Mouse (Mus musculus): ENCODE data around the gene Cpsf4l. TPM values are rescaled to one million over a fixed set of nuclear protein-coding genes. Genes with fewer than 3 reads are reported as not detected.
A peak's percentile ranks its signal among the peaks of the same experiment; 100 is the strongest.

The Cpsf4l gene
- total RNA-seq, 2 experiments from 2014 or later: not detected

DNA sequence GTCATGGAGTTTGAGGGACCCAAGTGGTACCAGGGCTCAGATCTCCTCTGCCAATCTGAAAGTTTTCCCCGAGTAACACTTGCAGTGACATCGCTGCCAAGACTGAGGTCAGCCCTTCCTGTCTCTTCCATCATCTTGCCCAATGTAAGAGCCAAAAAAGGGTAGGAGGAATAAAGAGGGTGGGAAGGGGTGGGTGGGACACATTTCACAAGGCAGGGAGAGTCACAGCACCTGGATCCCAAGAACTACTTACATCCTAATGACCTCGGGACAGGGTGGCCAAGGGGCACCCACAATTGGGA, 27.7 kb upstream of the Cpsf4l start:
- DNase-seq: no peak
- intact Hi-C loops (cut with DNase I; ENCODE audit: low total_unique reads): no loop called here

DNA sequence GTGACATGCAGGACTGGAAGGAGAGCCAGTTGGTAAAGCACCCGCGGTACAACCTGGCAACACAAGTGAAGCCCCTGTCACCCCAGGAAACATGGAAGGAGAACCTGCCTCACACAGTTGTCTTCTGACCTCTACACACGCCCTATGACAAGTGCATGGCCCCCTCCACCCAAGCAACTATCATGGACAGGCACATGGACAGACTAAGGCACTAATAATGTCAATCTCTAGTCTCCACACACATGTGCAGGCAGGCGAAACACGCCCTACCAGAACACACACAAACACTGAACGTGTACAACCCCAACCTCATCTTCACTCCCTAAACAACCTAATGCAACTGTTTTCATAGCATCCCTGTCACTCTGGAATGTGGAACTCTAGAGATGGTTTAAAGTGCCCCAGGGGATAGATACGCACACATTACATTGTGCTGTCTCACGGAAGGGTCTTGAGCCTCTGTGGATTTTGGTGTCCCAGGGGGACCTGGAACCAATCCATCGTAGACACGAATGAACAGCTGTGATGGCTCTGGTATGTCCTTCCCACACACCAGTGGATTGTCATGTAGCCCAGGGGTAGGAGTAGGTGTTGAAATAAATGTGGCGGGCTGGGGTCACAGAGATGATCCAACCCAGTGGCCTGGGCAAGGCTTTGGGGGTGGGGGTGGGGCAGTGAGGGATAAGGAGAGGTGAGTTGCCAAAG, 27.2 kb upstream of the Cpsf4l start:
- DNase-seq: no peak
- intact Hi-C loops (cut with DNase I; ENCODE audit: low total_unique reads): no loop called here

DNA sequence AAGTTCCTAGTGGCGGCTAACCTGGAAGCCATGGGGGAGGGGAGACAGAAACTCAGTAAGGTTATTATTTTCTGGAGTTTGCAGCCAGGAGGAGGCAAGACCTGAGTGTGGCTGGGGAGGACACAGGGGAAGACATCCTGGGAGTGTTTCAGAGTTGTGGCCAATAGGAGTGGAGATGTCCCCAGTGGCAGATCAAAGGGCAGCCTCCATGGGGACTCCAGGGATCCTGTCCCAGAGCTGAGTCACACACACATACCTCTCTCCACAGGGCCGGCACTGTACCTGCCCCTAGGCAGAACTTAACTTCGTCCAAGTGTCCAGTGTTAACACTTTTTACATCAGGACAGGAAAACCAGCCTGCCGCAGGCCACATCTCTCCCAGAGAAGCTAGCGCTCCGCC, 25.3 kb upstream of the Cpsf4l start:
- intact Hi-C loops (cut with DNase I; ENCODE audit: low total_unique reads): no loop called here
- DNase-seq: no peak

DNA sequence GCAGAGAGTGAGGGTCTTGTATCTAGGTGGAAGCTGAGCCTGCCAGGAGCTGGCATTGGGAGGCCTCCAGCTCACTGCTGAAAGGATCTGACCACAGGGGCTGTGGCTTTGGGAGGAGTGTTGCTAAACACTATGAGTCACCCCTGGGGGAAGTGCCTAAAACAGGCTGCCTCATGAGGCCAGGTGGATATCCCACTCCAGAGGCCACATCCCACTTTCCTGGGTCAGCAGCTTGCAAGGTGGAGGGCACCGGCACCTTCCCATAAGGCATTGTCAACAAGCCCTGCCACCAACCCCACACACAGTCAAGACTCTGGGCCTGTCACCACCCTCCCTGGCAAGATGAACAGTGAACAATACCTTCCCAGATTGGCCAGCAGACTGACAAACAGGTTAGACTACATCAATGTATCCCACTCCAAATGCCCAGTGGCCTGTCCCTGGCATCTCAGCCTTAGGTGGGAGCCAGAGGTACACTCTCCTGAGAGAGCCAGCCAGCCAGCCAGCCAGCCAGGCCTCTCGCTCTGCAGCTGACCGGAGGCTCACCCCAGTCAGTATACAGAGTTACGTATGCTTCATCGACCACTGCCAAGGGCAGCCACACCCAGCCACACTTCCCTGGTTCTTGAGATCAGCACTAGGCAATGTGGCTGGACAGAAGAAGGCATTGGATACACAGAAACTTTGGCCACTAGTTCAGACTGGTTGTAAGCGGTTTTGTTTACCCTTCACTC, 24.0 kb upstream of the Cpsf4l start:
- DNase-seq: peak; percentile 37

DNA sequence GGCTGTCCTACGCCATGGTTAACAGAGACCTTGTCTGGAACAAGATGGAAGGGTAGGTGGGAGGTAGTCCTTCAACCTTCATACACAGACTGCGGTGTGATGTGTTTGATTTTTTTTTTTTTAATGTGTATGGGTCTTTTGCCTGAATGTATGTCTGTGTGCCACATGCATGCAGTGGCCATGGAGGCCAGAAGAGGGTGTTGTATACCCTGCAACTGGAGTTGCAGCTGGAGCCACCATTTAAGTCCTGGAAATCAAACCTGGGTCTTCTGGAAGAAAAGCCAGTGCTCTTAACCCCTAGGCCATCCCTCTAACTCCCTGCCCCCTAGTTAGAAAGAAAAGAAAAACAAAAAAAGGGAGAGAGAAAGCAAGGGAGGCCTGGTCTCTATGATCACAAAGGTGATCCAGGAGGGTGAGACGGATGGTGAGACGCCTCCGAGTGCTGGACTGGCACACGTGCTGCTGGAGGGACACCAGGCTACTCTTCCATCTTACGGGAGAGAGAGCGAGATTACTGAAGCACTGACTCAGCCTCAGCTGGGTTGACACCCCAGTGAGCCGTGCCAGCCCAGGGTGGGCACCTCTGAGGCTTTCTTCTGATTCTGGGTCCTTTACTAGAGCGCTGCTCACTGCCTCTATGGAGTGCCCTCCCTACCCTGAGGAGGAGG, 22.3 kb upstream of the Cpsf4l start:
- DNase-seq: no peak
- intact Hi-C loops (cut with DNase I; ENCODE audit: low total_unique reads): no loop called here

More for the DNA sequence above, 24.0 kb upstream of the Cpsf4l start:
- intact Hi-C loops (cut with DNase I; ENCODE audit: low total_unique reads): no loop called here

DNA sequence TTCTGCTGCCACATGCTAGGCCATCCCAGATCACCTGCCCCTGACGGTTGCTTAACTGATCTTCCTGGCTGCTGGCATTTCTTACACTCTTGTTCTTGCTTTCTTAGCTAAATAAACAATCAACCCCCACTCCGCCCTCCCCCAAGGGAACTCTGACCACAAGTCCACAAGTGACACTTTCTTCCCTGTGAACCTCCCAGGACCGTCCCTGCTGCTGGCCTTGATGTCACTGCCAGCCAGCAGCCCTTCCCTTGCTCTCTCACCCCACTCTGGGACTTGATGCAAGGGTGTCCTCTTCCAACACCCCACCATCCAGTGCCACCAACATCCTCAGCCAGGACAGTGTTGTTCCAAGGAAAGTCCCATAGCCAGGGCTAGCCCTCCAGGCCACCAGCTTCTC, 21.1 kb upstream of the Cpsf4l start:
- intact Hi-C loops (cut with DNase I; ENCODE audit: low total_unique reads): no loop called here

DNA sequence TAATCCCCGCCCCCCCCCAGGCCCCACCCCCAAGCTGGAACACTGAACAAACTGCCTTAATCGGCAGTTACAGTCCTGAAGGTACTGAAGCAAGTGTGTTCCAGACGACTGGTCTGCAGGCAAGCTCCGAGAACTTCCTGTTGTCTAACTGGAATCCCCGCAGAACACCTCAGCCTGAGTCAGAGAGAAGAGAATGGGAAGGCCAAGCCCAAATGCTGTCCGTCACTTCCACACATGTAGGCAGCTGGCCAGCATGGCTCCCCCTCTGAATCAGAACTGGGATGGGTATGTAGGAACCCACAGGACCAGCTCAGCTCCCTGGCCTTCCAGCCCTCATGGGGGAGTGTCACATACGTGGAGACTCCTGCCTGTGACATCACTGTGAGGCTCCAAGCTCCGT, 20.1 kb upstream of the Cpsf4l start:
- DNase-seq: no peak
- intact Hi-C loops (cut with DNase I; ENCODE audit: low total_unique reads): no loop called here

More for the DNA sequence above, 21.1 kb upstream of the Cpsf4l start:
- no peak for DNase-seq

DNA sequence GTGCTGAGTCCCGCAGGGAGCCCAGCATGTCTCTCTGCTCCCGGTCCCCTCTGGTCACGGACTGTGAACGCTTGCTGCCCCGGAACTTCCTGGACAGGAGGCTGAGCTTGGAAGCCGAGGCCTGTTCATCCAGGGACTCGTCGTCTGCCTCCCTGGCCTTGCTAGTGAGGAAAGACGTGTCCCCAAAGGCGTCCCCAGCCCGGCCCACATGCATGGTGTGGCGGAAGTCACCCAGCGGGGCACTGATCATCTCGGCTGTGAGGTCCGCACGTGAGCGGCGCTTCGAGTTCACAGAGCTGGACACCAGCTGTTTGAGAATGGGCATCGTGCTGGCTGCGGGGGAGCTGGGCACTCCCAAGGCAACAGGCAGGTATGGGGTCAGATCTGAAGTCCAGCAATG, 19.4 kb upstream of the Cpsf4l start:
- DNase-seq: peak; percentile 19
- intact Hi-C loops (cut with DNase I; ENCODE audit: low total_unique reads): no loop called here

DNA sequence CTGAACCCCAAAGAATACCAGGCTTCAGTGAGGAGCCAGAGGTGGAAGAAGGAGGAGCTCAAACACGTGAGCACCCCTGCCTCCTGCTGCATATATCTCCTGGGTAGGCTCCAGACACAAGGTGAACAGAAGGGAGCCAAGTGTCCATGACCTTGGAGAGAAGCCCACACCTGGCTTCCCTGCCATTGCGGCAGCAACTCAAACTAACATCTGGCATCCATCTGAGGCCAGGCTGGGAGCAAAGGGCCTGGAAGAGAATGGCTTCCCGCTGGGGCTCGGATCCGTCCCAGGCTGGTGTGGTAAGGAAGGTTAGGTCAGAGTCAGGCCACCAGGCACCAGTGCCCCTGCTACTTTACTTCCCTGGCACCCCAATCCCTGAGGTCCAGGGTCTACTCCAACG, 18.2 kb upstream of the Cpsf4l start:
- intact Hi-C loops (cut with DNase I; ENCODE audit: low total_unique reads): no loop called here
- DNase-seq: no peak

DNA sequence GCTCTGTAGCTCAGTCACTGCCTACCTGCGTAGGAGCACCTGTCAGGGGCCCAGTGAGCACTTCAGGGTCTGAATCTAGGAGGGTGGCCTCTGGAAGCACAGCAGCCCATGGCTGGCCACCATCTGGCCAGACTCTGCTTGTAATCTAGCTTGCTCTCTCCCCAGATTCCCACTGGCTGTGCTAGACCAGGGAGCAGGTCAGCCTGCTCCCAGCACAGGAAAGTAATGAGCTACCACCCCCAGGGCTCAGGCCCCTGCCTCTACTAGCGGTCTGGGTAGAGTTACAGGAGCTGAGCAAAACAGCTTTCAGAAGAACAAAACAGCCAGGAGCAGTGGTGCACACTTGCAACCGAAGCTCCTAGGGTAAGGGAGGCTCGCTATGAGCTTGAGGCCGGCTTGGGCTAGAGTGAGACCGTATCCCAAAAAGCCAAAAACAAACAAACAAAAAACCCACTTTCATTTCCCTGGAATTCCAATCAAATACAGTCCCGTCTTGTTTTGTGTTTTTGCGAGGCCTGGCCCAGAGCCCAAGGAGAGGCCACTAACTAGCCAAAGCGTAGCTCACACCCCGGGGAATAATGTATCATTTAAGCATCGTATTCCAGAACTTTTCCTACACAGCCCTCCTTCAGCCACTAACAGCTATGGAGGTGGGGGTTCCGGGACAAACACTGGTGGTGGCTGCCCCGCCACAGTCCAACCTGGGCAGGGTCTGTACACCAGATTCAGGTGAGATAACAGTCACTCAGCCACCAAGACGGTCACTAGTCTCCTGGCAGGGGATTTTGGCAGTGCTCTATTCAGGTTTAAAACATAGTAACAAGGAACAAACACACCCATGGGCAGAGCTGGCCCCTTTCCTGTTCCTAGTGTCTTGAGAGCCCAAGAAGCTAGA, 17.4 kb upstream of the Cpsf4l start:
- peak; percentile 38 for DNase-seq
- intact Hi-C loops (cut with DNase I; ENCODE audit: low total_unique reads): no loop called here

DNA sequence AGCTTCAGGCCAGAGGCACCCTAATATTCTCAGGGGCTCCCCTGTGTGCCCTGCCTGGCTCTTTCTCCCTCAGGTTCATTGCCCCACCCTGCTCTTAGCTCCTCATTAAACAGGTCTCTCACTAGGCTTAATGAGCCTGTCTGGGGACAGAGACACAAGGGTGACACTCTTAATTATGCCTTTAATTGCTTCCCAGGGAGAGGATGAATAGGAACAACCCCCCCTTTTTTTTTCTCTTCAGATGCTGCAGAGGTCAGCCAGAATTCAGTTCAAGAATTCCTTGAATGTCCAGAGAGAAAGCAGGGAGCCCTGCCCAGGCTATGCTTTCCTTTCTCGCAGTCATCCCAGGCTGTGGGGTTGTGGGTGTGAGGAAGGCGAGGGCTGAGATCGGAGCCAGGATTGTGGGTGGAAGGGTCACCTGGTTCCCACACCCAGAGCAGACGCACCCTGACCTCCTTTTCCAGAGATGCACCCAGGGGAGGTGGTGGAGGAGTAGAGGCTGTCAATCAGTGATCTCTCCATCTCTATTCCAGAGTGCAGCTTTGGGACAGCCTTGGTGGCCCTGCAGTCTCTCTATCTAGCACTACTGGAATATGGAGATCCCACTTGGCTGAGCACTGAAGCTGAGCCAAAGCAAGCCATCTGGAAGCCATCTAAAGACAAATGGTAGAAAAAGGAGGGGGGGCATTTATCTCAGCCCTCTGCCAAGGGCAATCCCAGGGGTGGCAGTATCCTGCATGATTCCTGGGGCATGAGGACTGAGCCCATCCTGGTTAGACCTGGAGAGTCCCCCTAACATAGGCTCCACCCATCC, 15.6 kb upstream of the Cpsf4l start:
- DNase-seq: peak; percentile 48
- intact Hi-C loops (cut with DNase I; ENCODE audit: low total_unique reads): no loop called here

DNA sequence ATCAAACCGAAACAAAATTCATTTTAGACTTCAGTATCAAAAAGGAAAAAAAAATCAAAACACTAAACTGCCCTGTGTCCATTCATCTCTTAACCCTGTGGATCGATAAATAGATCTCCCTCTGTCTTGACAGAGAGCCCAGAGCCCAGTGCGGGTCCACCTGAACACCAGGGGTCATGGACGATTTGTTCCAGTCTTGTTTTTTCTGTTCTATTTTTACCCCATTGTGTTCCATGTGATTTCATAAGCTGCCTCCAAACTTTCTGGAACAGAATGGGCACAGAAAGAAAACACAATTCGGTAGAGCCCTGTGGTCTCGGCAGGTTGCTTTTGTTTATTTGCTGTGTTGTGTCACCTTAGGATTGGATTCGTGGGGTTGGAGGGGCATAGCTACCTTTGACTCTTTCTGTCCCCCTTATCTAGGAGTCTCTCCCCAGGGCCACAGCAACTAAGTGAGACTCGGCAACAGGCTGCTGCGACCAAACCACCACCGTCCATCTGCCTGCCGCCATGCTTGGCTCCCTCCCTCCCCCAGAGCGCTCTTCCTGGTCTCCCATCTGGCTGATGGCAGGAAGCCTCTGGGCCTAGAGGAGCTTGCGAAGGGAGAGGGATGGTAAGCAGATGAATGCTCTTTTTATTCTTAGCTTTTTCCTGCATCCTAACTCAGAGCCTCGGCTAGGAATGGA, 12.7 kb upstream of the Cpsf4l start:
- intact Hi-C loops (cut with DNase I; ENCODE audit: low total_unique reads): no loop called here
- DNase-seq: no peak

DNA sequence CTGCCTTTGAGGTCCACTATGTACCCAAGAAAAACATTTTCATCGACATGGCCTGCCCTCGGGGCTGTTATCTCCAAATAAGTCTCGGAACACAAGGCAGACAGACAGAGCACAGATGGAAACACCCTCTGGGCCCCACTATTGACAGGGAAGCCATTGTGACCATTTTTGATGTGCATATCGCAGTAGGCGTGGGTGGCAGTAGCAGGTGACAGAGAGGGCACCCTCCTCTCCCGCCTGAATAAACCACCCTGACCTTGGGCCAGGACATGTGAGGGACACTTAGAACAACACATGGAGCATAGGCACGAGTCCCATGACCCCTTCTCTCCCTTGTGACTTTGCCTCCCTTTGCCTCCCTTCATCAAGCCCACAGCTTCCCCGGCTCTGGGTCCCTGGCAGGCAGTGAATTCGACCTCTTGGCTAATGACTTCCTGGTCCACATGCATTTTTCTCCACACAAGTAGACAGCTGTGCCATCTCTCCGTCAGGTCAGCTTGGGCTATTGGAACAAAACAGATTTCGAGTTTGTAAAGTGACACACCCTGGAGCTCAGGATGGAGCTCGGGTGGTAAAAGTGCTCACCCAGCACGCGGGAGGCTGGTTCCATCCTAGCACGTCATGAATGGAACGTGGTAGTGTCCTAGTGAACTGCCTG, 8.1 kb upstream of the Cpsf4l start:
- DNase-seq: no peak
- intact Hi-C loops (cut with DNase I; ENCODE audit: low total_unique reads): no loop called here

DNA sequence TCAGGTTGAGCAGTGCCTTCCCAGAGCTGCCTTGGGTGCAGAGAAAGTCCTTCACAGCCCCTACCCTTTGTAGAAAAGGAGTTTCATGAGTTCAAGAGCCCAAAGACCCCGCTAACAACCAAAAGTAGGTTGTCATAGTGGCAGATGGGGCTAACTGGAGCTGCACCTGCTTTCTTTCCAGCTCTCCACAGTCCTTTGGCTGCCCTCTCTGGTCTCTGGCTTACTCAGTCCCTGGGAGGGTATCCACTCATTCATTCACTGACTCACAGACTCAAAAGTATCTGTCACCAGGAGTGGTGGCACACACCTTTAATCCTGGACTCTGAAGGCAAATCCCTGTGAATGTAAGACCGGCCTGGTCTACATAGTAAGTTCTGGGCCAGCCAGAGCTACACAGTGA, 6.3 kb upstream of the Cpsf4l start:
- intact Hi-C loops (cut with DNase I; ENCODE audit: low total_unique reads): no loop called here
- no peak for DNase-seq

DNA sequence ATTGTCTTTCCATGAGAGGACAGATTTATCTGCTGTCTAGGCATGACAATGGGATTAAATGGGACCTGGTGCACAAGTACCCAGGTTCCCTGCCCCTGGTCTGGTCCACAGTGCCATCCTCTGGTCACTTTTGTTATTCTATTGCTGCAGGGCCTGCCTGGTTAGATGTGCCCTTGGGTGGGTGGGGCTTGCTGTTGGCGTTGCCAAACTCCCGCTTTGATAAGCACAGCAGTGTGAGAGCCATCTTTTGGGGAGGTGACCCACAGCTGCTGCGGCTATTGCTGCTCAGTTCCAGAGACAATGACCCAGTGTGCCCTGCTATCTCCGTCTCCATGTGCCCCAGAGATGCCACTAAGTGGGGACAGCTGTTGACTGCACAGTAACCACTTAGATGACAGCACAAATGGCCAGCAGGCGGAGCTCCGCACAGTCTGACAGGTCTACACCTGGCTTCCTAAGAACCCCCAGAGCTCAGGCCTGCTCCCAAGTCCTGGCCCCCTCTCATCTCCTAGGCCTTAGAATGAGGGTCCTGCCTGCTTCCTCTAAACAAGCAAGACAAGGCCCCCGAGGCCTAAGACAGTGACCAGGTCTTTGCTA, 5.4 kb upstream of the Cpsf4l start:
- intact Hi-C loops (cut with DNase I; ENCODE audit: low total_unique reads): no loop called here

DNA sequence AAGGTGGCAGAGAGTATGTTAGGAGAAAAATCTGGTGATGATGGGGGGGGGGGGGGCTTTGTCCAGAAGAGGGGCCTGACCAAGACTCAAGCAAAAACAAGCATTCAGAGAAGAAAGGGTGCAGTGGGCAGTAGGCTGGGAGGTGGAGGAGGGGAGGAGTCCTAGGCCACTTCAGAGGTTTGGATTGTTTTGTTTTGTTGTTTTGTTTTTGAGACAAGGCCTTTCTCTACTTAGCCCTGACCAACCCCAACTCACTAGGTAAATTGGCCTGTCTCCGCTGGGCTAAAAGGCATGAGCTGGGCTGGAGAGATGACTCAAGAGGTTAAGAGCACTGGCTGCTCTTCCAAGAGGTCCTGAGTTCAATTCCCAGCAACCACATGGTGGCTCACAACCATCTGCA, 1.2 kb upstream of the Cpsf4l start:
- DNase-seq: no peak
- intact Hi-C loops (cut with DNase I; ENCODE audit: low total_unique reads): no loop called here

More for the DNA sequence above, 5.4 kb upstream of the Cpsf4l start:
- DNase-seq: no peak

DNA sequence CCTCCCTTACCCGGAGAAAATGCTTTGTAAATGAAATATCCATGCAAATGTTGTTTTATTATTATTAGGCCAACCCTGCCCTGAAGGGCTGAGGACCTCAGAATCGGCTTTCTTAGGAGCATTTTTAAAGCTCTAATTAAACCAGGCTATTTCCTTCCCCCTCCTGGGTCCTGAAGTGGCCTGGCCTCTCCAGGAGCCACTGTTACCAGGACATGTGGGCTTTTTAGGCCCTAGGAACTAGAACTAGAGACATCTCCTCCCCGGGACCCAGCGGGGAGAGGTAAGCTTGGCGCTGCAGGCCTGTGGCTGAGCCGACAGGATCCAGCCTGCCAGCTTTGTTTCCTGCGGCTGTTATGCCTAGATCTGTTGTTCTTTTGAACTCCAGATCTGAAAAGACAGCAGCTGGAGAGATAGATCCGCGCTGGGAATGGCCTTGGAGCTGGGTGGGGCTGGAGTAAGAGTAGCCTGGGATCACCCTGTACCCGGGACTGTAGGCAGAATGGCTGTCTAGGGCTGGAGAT, 500 bp upstream of the Cpsf4l start:
- no peak for DNase-seq
- intact Hi-C loops (cut with DNase I; ENCODE audit: low total_unique reads): no loop called here

DNA sequence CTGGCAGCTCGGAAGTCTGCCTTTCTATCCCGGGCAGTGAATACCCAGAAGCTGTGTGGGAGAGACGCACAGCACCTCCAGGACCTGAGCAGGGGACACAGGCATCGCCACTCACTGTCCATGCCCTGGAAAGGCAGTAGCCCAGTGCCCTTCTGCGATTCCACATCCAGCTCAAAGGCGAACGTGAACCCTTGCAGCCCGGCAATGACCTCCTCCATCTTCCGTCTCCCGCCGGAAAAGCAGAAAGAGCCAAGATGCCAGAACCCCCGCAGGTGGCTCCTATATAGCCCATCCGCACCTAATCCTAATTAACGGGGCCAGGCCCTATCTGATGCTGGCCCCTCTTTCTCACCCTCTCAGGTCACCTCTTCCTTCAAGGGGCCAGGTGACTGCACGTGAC, 545 bp downstream of the Cpsf4l start:
- DNase-seq: no peak
- intact Hi-C loops (cut with DNase I; ENCODE audit: low total_unique reads): no loop called here

All from gastrocnemius, postnatal 14 days (tissue).